Mouse (Mus musculus) erythroblast, embryonic 14.5 days (primary cell): ENCODE data around the gene Ern1. TPM values are rescaled to one million over a fixed set of nuclear protein-coding genes. Genes with fewer than 3 reads are reported as not detected.

Experiments used
- H3K27me3 ChIP-seq: 2 replicates; pipeline ENCODE4 v1.6.1; 2012; ENCODE audit warnings: inconsistent platforms; ENCODE audit not compliant: control insufficient read depth
- H3K36me3 ChIP-seq: 2 replicates; pipeline ENCODE4 v1.6.1; 2012; ENCODE audit warnings: mild to moderate bottlenecking, inconsistent platforms; ENCODE audit not compliant: control insufficient read depth
- H3K4me1 ChIP-seq: 2 replicates; pipeline ENCODE4 v1.6.1; 2012; ENCODE audit warnings: inconsistent platforms; ENCODE audit not compliant: control insufficient read depth
- H3K4me3 ChIP-seq: replicated peaks from 2 replicates; pipeline ENCODE3; 2012; ENCODE audit warnings: moderate library complexity, mild to moderate bottlenecking, inconsistent platforms
- H3K9me3 ChIP-seq: 2 replicates; pipeline ENCODE4 v1.6.1; 2012; ENCODE audit warnings: low read length, inconsistent platforms, mixed read lengths; ENCODE audit not compliant: control insufficient read depth
- GATA1 ChIP-seq: IDR thresholded peaks from 2 replicates; pipeline ENCODE4 v1.6.1; 2012; ENCODE audit warnings: low read length, inconsistent platforms, mixed read lengths
- TAL1 ChIP-seq: IDR thresholded peaks from 3 replicates; pipeline ENCODE4 v1.6.1; 2012; ENCODE audit warnings: low read length, inconsistent platforms, mixed read lengths
- polyA plus RNA-seq: library from polyadenylated mRNA; stranded (reverse); fragments of >175 nt; gene quantifications from 2 replicates; pipeline ENCODE4 v1.2.3, GENCODE M21; 2012

Ern1 gene
- polyA plus RNA-seq, 1 experiment: 0.27 TPM

DNA sequence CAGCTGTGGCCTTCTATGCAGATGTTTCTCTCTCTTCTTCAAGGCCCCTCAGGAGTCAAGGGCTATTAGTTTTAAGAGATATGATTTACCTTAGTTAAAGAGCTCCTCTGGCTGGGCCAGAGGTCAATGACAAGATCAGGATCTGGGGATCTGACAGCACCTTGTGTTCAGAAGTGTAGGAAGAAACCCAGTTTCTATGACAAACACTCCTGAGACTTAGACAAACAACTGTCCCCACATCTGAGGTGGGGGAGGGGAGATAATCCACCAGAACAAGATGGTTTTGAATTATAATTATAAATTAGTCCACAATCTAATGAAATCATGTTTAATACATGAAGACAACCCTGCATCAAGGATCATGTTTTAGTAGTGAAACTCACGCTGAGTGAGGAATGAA, 8.9 kb downstream of the Ern1 start:
- Histone ChIP-seq H3K4me1 (peaks cover 6% of the 10 kb centered on the region), H3K36me3 (no peaks in the 10 kb centered on the region), H3K9me3 (no peaks in the 10 kb centered on the region), H3K4me3 (no peak overlapping the region), H3K27me3 (no peaks in the 10 kb centered on the region)
- TF ChIP-seq GATA1: no peak
- TF ChIP-seq TAL1: no peak

DNA sequence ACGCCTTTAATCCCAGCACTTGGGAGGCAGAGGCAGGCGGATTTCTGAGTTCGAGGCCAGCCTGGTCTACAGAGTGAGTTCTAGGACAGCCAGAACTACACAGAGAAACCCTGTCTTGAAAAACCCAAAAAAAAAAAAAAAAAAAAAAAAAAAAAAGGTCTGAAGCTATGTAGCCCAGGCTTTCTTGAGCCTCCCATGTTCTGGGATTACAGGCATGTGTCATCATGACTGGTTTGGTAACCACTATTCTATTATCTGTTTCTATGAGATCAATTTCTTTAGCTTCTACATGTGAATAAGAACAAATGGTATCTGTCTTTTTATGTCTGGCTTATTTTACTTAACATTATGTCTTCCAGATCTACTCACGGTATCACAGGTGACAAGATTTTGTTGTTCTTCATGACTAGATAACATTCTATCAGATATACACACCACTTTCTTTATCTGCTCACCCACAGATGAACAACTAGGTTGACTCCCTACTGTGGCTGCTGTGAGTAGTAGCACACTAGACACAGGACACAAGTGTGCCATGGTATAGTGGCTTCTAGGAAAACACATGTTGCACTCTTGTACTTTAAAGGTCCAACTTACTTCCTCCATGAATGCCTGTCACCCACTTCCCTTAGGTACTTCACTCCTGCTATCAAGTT, 10.0 kb downstream of the Ern1 start:
- Histone ChIP-seq H3K4me1 (peaks cover 6% of the 10 kb centered on the region), H3K4me3 (no peak overlapping the region), H3K36me3 (no peaks in the 10 kb centered on the region), H3K9me3 (no peaks in the 10 kb centered on the region), H3K27me3 (no peaks in the 10 kb centered on the region)
- TF ChIP-seq GATA1: no peak
- TF ChIP-seq TAL1: no peak

DNA sequence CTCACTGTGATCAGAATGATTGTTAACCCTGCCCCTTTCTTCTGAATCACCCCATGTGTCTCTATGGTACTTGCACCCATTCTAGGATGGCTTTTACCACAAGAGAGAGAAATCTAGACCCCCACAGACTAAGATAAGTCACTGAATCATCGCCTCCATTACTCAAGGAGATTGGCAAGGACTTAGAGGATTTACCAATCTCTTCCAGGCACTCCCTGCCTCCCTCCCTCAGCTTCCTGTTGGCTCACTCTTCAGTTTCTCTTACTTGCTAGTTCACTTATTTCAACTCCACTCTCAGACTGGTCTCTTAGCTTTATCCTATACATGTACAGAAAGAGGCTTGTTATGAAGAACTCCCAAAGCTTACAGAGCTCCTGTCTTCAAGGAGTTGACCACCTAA, 12.3 kb downstream of the Ern1 start:
- H3K4me1 ChIP-seq: peaks cover 6% of the 10 kb centered on the region
- no peaks in the 10 kb centered on the region for H3K36me3 ChIP-seq
- no peaks in the 10 kb centered on the region for H3K27me3 ChIP-seq
- H3K9me3 ChIP-seq: no peaks in the 10 kb centered on the region
- H3K4me3 ChIP-seq: no peak overlapping the region
- TF ChIP-seq TAL1 (no peak), GATA1 (no peak)

DNA sequence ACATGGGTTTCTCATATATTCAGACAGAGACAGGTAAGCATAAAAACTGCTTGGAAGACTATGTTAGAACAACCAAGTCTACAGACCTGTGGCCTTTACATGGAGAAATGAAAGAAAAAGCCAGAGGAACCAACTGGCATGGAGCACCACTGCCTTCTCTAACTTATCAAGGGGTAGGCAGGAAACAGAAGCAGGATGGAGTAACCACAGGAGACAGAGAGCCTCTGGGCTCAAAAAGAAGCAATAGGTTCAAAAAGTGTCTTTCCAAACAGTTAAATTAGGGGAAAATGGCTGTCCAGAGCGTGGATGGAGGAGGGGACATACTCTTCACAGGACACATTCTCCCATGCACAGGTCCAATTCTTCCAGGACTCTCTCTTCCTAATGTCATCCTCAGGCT, 16.0 kb downstream of the Ern1 start:
- no peak for TF ChIP-seq TAL1
- TF ChIP-seq GATA1: no peak
- Histone ChIP-seq H3K9me3 (no peaks in the 10 kb centered on the region), H3K4me1 (peaks cover 7% of the 10 kb centered on the region), H3K4me3 (no peak overlapping the region), H3K27me3 (no peaks in the 10 kb centered on the region), H3K36me3 (no peaks in the 10 kb centered on the region)

DNA sequence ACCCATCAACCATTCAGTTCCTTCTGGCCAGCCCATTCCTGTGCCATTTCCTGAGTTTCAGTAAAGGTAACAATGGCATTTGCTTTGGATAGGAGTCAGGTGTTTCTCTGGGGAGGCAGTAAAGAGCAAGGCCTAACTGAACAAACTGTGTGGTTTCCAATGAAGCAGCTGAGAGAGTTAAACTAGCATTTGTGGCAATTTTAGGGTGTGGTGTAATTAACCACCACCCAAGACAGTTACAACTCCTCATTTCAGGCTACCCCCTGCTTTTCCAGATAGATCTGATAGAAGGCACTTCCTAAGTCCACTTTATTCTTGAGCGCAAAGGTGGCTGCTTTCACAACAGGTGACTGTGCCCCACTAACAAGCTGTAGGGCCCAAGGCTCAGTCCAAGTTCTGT, 19.1 kb downstream of the Ern1 start:
- peaks cover 7% of the 10 kb centered on the region for H3K4me1 ChIP-seq
- H3K4me3 ChIP-seq: no peak overlapping the region
- TF ChIP-seq TAL1 (no peak), GATA1 (no peak)
- H3K9me3 ChIP-seq: no peaks in the 10 kb centered on the region
- H3K27me3 ChIP-seq: no peaks in the 10 kb centered on the region
- H3K36me3 ChIP-seq: no peaks in the 10 kb centered on the region

DNA sequence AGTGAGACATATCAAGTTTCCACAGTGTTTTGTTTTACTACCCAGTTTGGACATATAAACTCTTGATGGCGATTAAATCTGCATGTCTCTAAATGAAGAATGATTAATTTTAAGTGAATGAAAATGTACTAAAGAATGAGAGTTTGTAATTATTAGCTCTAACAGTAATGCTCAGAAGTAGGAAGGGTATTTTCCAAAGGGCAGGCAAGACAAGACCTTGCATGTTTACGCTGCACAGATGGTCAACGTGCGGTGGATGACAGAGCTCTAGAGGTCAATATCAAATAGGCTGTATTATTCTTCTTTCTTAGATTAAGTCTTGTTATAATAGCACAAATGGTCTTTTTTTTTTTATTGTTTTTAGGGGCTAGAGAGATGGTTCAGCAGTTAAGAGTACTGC, 21.7 kb downstream of the Ern1 start:
- H3K27me3 ChIP-seq: no peaks in the 10 kb centered on the region
- TF ChIP-seq GATA1 (no peak), TAL1 (no peak)
- H3K4me1 ChIP-seq: peaks cover 16% of the 10 kb centered on the region
- H3K36me3 ChIP-seq: no peaks in the 10 kb centered on the region
- no peak overlapping the region for H3K4me3 ChIP-seq
- H3K9me3 ChIP-seq: no peaks in the 10 kb centered on the region

DNA sequence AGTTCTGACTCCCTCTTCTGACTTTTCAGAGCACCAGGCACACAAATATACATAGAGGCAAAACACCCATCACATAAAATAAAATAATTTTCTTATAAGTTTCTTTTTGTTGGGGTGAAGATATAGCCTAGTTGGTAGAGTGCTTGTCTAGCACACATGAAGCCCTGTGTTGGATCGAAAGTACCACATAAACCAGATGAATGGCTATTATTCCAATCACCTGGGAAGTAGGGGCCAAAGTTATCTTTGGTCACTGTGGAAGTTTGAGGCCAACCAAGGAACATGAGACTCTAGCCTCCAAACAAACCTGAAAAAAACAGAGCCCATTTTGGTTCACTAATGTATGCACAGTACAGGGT, 22.1 kb downstream of the Ern1 start:
- Histone ChIP-seq H3K36me3 (no peaks in the 10 kb centered on the region), H3K27me3 (no peaks in the 10 kb centered on the region), H3K4me1 (peaks cover 16% of the 10 kb centered on the region), H3K4me3 (no peak overlapping the region), H3K9me3 (no peaks in the 10 kb centered on the region)
- TF ChIP-seq GATA1 (no peak), TAL1 (no peak)

DNA sequence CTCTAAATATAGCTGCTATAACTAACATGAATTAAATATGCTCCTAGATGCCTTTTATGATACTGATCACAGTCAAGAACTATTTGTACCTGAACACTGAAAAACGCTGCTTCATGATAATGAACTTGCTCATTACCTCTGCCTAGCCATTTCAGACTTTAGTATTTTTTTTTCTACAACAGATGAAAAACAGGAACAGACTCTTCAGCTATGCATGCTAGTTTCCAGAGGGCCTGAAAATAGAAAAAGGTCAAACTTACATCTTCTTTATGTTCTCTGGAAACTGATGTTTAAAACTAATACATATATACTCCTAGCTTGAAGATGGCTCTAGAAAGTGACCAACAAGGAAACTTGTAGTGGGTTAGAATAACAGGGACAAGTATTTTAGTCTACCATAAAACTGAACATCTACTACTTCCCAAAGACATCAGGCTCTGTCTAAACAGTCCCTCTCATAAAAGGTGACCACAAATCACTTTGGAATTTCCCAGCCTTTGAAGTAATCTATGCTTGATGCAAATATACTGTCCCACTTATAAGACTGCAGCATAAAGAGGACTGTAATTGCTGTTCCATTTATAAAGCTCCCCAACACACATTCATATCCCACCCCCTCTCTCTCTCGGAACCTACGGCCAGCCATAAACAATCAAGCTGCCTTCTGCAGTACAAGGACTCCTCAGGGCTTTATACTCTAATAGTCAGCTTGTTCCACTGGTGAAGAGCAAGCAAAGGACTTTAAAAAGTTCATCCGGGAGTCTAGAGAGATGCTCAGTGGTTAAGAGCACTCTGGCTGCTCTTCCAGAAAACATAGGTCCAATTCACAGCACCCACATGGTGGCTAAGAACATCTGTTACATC, 22.7 kb downstream of the Ern1 start:
- Histone ChIP-seq H3K36me3 (no peaks in the 10 kb centered on the region), H3K4me3 (no peak overlapping the region), H3K27me3 (no peaks in the 10 kb centered on the region), H3K9me3 (no peaks in the 10 kb centered on the region), H3K4me1 (peaks cover 16% of the 10 kb centered on the region)
- no peak for TF ChIP-seq GATA1
- no peak for TF ChIP-seq TAL1

DNA sequence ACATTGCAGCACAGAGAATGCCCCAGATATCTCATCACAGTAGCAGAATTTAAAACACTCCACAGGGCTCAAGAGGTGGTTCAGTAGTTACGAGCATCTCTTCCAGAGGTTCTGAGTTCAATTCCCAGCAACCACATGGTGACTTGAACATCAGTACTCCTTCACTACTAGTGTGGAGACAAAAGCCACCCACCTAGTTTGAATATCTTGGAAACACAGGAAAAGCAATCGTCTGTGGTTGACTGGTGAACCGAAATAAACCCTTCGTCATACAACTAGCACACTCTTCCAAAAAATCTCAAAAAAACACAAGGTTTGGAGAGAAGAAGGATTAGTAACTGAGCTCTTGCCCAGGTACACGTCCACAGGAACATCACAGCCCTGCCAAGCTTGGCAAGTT, 23.8 kb downstream of the Ern1 start:
- H3K4me3 ChIP-seq: no peak overlapping the region
- H3K36me3 ChIP-seq: no peaks in the 10 kb centered on the region
- TF ChIP-seq TAL1 (no peak), GATA1 (no peak)

DNA sequence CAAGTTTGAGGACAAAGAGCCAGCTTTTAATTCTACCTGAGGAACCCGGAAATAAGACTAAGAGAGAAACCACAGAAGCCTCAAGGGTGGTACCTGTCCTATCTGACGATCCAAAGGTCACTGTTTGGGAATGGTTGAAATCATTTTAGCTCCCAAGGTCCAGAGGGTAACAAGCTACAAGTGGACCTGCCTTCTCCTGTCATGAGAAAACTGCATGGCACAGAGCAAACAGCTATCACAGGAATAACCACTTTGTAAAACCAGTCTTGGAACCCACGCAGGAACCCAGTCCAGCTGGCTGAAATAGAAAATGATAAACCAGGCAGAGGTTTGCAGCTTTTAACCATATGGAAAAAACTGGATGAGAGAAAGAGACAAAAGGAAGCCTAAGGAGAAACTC, 25.3 kb downstream of the Ern1 start:
- H3K4me3 ChIP-seq: no peak overlapping the region
- no peaks in the 10 kb centered on the region for H3K9me3 ChIP-seq
- peaks cover 8% of the 10 kb centered on the region for H3K4me1 ChIP-seq
- TF ChIP-seq TAL1 (no peak), GATA1 (no peak)
- H3K36me3 ChIP-seq: peaks cover 2% of the 10 kb centered on the region; the same call in 1 of the 2 replicates
- H3K27me3 ChIP-seq: no peaks in the 10 kb centered on the region

More for the DNA sequence above, 23.8 kb downstream of the Ern1 start:
- Histone ChIP-seq H3K27me3 (no peaks in the 10 kb centered on the region), H3K4me1 (peaks cover 15% of the 10 kb centered on the region), H3K9me3 (no peaks in the 10 kb centered on the region)
